Mouse (Mus musculus) c-Kit-positive CD71-negative TER-119-negative erythroid progenitor cells, embryonic 14.5 days (primary cell): ENCODE measurements around the gene Il1rn.

ENCODE experiments used
- DNase-seq: peaks from one replicate; pipeline ENCODE4 v3.0.0-alpha.2; 2013; ENCODE audit warnings: low read depth

Gene Il1rn

DNA sequence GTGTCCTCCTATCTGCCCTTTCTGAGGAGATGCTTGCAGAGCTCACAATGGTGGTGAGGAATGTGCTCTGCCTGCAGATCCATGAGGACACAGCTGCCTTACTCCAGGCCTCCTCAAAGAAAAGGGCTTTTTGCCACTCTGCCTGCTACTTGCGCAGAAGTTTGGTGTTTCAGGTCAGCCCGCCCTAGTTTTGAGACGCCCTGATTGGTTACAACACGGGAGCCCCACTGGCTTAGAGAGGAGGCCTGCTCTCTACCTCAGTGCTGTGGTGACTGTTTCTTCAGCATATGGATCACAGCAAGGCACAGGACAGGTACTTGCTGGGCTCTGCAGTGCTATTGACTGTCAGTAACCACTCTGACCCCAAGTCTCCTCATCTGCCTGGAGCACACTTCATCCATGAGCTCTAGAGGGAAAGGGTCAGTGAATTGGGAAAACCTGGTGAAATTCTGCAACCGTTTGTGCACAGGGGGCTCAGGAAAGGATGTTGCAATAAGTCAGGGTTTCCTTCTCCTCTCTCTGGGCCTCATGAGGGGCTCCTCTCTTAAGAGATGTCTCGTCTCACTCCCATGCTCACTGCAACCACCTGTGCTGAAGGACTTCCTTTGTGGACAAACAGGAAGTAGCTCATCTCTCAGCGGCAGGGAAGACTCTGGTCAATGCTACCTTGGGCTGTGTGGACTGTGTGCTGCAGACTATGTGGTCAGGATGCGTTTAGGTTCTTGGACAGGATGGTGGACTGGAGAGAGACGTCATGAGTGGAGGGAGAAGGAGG, 46.0 kb downstream of the Il1rn start:
- no peak for DNase-seq

DNA sequence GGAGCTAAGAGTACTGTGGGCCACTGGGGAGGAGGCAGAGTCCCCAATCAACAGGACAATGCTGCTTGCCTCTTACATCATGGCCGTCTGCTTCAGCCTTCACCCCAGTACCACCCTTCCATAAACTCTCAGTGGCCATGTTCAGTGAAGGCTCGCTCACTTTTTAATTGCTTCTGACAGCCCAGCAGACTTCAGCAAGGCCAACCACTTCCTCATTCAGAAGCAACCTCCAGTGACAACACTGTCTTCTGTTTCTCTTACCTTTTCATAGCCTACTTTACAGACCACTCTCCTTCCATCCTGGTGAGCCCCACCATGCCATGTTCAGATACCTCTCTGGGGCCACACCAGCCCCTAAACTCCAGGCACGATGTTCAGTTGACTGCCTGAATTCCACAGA, 47.0 kb downstream of the Il1rn start:
- DNase-seq, result no peak

DNA sequence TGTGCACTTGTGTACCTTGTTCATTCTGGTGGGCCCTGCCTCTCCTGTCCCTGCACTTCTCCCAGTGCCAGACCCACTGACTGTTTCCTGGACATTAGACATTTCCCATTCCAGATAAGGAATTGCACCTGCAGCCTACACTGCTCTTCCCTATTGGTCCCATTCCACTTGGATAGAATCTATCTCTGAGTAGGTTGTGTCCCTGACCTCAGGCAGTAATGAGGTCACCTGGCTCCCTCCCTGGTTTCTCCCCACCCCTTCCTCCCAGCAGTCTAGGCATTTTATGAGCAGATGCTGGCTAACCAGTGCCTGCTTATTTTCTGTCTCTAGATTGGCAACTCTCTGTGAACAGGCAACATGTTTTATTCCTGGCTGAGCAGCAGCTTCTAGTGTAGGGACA, 47.7 kb downstream of the Il1rn start:
- DNase-seq, result no peak

DNA sequence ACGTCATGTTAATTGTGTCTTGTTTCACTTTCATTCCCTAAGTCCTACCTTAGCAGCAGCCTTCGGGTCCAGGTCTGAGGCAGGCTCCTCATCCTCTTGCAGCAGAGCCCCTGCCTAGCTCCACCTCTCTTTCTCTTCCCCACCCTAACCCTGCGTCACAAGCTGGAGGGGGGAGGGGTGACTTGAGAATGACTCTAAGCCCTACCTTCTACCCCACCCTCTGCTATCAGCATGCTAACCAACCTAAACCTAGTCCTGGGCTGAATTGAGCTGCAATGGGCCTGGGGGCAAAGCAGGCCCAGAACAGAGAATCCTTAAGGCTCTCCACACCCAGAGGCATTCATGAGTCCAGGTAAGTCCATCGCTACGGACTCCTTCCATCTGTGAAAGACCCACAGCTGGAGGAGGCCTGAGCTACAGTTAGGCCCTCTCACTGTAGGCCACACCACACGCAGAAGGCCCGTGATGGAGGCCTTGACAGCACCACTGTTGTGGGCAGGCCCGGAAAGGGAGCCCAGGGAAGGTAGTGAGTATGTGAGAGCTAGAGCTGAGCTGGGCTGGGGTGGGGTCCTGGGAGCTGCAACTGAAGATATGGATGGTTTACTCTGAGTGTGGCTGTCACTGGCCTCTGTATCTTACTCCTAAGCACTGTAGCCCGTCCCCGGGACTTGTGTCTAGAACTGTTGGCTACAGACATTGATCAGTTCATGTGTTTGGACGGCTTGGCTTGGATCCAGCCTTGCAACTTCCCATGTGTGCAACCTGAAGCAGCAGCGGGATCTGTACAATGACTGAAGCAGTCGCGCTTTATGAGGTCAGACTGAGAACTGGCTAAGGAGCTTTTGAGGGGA, 48.7 kb downstream of the Il1rn start:
- DNase-seq, result peak; percentile 74

DNA sequence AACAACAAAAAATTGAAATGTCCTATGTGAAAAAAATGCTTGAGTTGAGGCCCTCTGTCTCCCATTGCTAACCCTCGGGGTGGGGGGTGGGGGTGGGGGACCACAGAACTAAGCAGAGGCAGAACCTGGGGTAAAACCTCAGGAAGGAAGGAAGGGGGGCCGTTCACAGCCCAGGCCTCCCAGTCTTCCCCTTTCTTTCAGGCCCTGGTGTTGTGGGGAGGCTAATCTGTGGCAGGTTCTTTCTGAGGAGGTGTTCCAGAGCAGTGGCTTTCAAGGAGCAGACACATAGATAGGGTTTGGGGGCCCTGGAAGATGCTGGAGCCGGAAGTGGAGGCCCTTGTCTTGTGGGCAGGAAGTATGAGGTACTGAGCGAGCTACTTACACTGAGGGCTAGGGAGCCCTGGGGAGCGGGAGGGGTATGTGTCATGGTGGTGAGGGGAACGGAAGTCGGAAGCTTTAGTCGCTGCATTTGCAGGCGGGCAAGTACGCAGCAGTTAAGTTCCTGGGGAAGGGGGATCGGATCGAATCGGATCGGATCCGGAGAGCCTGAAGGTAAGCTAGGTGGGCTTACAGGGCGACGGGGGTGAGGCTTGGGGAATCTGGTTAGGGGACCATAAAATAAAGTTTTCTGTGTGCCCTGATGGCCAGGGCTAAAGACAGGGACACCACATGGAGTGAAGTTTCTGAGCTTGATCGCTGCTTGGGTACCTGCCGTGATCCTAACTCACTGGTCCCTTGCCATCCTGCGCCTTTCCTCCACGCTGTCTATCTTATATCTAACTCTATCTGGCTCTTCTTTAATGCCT, 49.7 kb downstream of the Il1rn start:
- peak; percentile 75 for DNase-seq

DNA sequence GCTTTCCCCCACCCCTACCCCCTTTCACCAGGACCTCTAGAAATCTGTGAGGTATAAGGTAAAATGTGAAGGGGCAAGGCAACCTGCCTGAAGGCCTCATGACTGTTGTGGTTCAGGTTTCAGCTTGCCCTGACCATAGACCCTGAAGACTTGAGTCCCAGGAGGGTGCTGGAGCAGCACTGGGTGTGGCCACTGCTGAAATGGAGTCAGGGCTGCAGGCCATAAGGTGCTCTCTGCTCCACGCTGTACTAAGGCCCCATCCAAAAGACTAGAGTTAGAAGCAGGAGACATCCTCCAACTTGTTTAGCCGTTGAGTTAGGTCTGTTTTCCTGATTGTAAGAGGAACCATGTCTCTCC, 50.3 kb downstream of the Il1rn start:
- no peak for DNase-seq

DNA sequence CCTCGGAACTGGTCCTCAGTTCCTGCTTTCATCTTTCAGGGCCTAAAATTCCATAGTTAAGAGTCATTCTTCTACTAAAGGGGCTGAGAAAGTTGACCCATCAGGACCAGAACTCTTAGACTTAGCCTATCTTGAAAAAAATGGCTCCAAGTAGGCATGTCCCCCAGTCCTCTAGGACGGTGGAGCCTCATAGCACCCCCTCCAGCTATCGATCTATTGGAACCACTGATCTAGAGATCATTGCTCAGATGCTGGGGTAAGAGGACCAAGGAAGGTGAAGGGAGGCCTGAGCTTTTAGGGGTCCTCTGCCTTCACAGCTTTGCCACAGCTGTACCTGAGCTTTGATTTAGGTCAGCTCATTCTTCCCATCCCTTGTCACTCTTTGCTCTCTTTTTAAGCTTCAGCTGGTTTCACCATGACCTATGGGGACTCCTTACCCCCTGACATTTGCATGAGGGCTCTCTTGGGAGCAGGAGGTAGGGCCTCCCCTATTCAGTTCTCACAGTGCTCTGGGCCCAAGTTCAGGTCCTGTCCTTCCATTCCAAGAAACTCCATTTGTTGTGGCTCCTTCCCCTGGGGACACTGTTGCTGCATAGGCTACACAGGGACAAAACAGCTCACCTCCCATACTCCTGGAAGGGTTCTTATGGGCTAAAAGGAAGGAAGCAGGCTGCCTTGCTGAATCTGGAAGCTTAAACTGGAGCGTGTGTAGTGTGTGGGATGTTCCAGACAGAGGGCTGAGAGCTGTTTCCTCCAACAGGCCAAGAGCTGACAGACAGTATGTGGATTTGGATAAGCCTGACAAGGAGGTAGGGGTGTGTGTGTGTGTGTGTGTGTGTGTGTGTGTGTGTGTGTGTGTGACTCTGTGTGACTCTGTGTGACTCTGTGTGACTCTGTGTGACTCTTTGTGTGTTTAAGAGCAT, 51.0 kb downstream of the Il1rn start:
- DNase-seq, result no peak

DNA sequence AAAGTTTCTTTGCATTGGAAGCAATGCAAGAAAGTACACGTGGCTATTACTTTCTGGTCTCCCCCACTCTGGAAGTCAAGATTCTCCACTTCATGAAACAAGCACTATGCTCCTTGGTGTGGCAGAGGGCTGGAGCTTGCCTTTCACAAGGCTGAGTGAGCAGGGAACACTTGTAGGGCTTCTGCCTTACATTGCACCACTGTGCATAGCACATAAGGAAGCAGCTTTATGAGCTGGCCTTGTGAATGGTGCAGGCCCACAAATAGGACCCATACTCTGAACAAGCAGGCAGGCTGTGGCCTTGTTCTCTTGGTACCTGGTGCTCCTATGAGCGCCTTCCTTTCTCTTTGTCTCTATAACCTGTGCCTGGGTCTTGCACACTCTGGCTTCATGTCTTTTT, 56.6 kb downstream of the Il1rn start:
- no peak for DNase-seq

DNA sequence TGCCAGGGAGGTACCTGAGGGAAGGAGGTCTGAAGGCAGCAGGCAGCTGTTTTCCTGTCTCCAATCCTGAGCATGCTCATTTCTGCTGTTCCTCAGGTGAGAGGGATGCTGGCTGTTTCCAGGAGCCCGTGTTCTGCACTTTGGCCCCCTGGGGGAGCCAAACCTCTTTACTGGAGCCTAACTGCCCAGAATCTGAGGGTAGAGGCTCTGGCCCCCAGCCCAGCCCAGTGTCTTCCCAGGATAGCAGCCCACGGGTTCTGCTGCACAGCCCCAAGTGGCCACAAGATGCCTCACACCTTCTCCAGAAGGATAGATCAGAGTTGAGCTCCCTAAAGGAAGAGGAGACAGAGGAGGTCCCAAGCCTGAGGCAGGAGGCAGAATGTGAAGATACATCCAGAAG, 60.5 kb downstream of the Il1rn start:
- DNase-seq, result no peak

DNA sequence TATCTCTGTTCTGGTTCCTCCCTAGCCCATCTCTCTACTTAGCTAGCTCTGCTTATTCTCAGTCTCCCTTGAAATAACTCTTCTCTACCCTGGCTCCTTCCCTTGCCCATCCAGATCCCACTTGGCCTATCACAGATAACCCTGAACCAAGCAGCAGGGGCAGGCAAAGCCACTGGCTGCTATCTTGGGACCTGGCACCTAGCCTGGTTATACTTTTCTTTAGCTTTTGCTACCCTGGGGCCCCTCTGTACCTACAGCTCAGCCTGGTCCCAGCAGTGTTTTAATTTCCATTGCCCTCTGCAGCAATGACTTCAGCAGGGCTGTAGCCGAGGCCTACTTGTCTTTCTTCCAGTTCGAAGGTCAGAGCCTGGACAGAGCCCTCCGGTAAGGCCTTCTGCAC, 64.1 kb downstream of the Il1rn start:
- no peak for DNase-seq
